Mouse (Mus musculus): ENCODE data around the gene Gpx4. TPM values are rescaled to one million over a fixed set of nuclear protein-coding genes. Genes with fewer than 3 reads are reported as not detected.
A peak's percentile ranks its signal among the peaks of the same experiment; 100 is the strongest.

Gpx4 gene
- polyA plus RNA-seq, 1 experiment = 598 TPM

DNA sequence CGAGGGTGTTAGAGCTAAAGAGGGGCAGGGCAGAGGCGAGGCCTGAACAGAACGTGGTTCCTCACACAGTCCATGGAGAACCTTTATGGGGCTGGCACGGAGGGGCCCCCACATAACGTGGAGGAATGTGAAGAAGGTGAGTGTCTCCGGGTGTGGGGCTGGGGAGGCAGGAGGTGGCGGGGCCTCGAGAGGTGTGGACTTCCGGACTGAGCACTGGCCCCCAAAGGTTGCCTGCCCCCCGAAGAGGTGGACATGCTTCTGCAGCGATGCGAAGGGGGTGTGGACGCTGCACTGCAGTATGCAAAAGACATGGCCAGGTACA, 25.7 kb upstream of the Gpx4 start:
- DNase-seq = peak; percentile 18
- TF ChIP-seq CTCF (IDR thresholded peaks at IDR 0.05; ENCODE audit: borderline replicate concordance, control insufficient read depth, extremely low read depth, insufficient read depth, low read length, poor library complexity) (no peak), POLR2A (IDR thresholded peaks at IDR 0.05; ENCODE audit: control insufficient read depth, extremely low read depth, insufficient read depth, low read length, poor library complexity) (no peak)
- H3K36me3 ChIP-seq (ENCODE audit: control insufficient read depth, insufficient read depth, low read length) = peaks cover 73% of the 10 kb centered on the region
- H3K27ac ChIP-seq (ENCODE audit: control insufficient read depth, insufficient read depth, low read length) = peak overlapping the region; percentile 88
- H3K27me3 ChIP-seq (ENCODE audit: control insufficient read depth, insufficient read depth, low read length) = no peaks in the 10 kb centered on the region
- 79% methylated on average over 13 of the region's 13 CpGs for WGBS
- H3K4me3 ChIP-seq (ENCODE audit: control insufficient read depth, insufficient read depth, low read length) = no peak overlapping the region
- H3K4me1 ChIP-seq (replicated peaks; ENCODE audit: control insufficient read depth, insufficient read depth, low read length) = peaks cover 66% of the 10 kb centered on the region

DNA sequence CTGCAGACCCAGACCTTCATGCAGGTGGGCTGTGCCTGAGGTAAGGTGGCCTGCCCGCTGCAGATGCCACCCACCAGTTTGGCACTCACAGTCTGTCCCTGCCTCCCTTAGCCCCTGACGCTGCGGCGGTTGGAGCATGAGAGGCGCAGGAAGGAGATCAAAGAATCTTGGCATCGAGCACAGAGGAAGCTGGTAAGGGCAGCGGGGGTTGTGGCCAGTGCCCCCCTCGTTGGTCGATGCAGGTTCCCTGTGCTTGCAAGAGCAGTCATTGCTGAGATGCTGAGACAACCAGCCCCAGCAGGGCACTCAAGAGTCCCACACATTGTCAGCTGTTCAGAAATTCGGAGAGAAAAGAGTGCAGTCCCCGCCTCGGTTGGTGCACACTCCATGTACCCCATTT, 24.8 kb upstream of the Gpx4 start:
- peaks cover 65% of the 10 kb centered on the region for H3K4me1 ChIP-seq (replicated peaks; ENCODE audit: control insufficient read depth, insufficient read depth, low read length)
- TF ChIP-seq CTCF (IDR thresholded peaks at IDR 0.05; ENCODE audit: borderline replicate concordance, control insufficient read depth, extremely low read depth, insufficient read depth, low read length, poor library complexity) = no peak
- no peak for TF ChIP-seq POLR2A (IDR thresholded peaks at IDR 0.05; ENCODE audit: control insufficient read depth, extremely low read depth, insufficient read depth, low read length, poor library complexity)
- WGBS = 6% methylated on average over 12 of the region's 12 CpGs
- H3K4me3 ChIP-seq (ENCODE audit: control insufficient read depth, insufficient read depth, low read length) = peak overlapping the region; percentile 5
- peak; percentile 55 for DNase-seq
- H3K36me3 ChIP-seq (ENCODE audit: control insufficient read depth, insufficient read depth, low read length) = peaks cover 81% of the 10 kb centered on the region
- H3K27ac ChIP-seq (ENCODE audit: control insufficient read depth, insufficient read depth, low read length) = peak overlapping the region; percentile 88
- H3K27me3 ChIP-seq (ENCODE audit: control insufficient read depth, insufficient read depth, low read length) = no peaks in the 10 kb centered on the region

DNA sequence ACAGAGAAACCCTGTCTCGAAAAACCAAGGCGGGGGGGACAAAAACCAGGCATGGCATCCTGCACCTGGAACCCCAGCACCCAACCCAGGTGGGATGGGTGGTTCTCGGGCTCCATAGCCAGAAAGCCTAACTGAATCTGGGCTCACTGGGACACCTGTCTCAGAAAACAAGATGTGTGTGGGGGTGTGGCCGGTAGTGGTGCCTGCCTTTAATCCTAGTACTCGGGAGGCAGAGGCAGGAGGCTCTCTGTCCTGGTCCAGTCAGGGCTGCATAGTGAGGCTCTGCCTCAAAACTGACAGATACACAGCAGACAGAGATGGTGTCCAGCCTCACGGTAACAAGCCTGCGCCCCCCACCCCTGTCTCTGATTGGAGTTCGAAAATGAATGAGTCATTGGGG, 24.2 kb upstream of the Gpx4 start:
- Histone ChIP-seq H3K27me3 (ENCODE audit: control insufficient read depth, insufficient read depth, low read length) (no peaks in the 10 kb centered on the region), H3K36me3 (ENCODE audit: control insufficient read depth, insufficient read depth, low read length) (peaks cover 86% of the 10 kb centered on the region), H3K27ac (ENCODE audit: control insufficient read depth, insufficient read depth, low read length) (peak overlapping the region; percentile 88), H3K4me3 (ENCODE audit: control insufficient read depth, insufficient read depth, low read length) (no peak overlapping the region), H3K4me1 (replicated peaks; ENCODE audit: control insufficient read depth, insufficient read depth, low read length) (peaks cover 65% of the 10 kb centered on the region)
- DNase-seq = peak; percentile 37
- 62% methylated on average over 8 of the region's 8 CpGs for WGBS
- TF ChIP-seq CTCF (IDR thresholded peaks at IDR 0.05; ENCODE audit: borderline replicate concordance, control insufficient read depth, extremely low read depth, insufficient read depth, low read length, poor library complexity) = no peak
- no peak for TF ChIP-seq POLR2A (IDR thresholded peaks at IDR 0.05; ENCODE audit: control insufficient read depth, extremely low read depth, insufficient read depth, low read length, poor library complexity)

DNA sequence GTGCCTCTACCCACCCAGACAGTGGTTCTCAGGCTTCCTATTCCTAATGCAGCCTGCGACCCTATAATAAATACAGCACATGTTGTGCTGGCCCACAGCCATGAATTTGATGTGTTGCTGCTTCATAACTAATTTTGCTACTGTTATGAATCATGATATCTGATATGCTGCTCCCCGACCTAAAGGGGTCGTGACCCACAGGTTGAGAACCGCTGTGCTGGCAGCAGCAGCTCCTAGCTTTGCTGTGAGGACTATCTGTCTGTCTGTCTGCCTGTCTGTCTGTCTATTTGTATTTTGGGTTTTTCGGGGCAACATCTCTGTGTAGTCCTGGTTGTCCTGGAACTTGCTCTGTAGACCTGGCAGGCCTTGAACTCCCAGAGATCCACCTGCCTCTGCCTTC, 23.2 kb upstream of the Gpx4 start:
- Histone ChIP-seq H3K4me3 (ENCODE audit: control insufficient read depth, insufficient read depth, low read length) (no peak overlapping the region), H3K4me1 (replicated peaks; ENCODE audit: control insufficient read depth, insufficient read depth, low read length) (peaks cover 65% of the 10 kb centered on the region), H3K27me3 (ENCODE audit: control insufficient read depth, insufficient read depth, low read length) (no peaks in the 10 kb centered on the region), H3K36me3 (ENCODE audit: control insufficient read depth, insufficient read depth, low read length) (peaks cover 91% of the 10 kb centered on the region), H3K27ac (ENCODE audit: control insufficient read depth, insufficient read depth, low read length) (peak overlapping the region; percentile 88)
- DNase-seq = no peak
- WGBS = 53% methylated on average over 5 of the region's 5 CpGs
- no peak for TF ChIP-seq CTCF (IDR thresholded peaks at IDR 0.05; ENCODE audit: borderline replicate concordance, control insufficient read depth, extremely low read depth, insufficient read depth, low read length, poor library complexity)

DNA sequence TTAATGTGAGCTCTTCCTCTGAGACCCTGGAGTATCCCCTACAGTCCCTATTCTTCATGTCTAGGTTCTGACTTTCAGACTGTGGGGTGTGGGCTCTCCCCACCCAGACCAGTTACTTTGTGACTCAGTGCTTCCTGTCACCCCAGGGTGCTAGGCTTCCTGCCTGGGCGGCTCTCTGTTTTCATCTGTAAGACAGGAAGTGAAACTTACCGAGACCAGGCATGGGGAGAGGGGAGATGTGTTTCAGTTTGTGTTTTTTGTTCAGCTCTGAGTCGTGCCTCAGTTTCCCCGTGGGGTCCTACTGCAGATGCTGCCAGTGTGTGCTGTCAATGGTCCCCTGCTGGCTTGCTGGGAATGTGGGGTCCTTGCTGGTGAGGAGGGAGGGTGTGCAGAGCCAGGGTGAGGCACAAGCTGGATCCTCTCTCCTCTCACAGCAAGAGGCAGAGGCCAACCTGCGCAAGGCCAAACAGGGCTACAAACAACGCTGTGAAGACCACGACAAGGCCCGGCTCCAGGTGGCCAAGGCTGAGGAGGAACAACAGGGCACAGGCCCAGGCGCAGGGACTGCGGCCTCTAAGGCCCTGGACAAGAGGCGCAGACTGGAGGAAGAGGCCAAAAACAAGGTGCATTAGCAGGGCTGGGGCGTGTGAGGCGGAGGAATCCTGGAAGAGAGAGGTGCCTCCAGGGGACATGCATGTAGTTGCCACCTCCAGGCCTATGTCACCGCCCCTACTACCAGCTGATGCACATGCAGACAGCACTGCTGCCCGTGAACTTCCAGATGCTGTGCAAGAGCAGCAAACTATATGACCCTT, 22.5 kb upstream of the Gpx4 start:
- Histone ChIP-seq H3K4me3 (ENCODE audit: control insufficient read depth, insufficient read depth, low read length) (peak overlapping the region; percentile 42), H3K27me3 (ENCODE audit: control insufficient read depth, insufficient read depth, low read length) (no peaks in the 10 kb centered on the region), H3K27ac (ENCODE audit: control insufficient read depth, insufficient read depth, low read length) (peak overlapping the region; percentile 88), H3K36me3 (ENCODE audit: control insufficient read depth, insufficient read depth, low read length) (peaks cover 91% of the 10 kb centered on the region), H3K4me1 (replicated peaks; ENCODE audit: control insufficient read depth, insufficient read depth, low read length) (peaks cover 59% of the 10 kb centered on the region)
- TF ChIP-seq CTCF (IDR thresholded peaks at IDR 0.05; ENCODE audit: borderline replicate concordance, control insufficient read depth, extremely low read depth, insufficient read depth, low read length, poor library complexity) (no peak), POLR2A (IDR thresholded peaks at IDR 0.05; ENCODE audit: control insufficient read depth, extremely low read depth, insufficient read depth, low read length, poor library complexity) (no peak)
- 48% methylated on average over 15 of the region's 15 CpGs for WGBS
- DNase-seq = peak; percentile 83

DNA sequence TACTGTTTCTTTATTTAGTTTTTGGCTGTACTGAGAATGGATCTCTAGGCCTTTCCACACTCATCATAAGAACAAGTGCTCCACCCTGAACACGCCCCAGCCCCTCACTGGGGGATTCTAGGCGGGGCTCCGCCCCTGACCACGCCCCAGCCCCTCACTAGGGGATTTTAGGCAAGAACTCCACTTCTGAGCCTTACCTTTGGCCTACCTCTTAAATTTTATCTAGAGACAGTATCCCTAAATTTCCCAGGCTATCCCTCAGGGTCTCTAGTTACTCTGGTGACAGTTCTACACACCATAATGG, 22.0 kb upstream of the Gpx4 start:
- peaks cover 54% of the 10 kb centered on the region for H3K4me1 ChIP-seq (replicated peaks; ENCODE audit: control insufficient read depth, insufficient read depth, low read length)
- H3K27me3 ChIP-seq (ENCODE audit: control insufficient read depth, insufficient read depth, low read length) = no peaks in the 10 kb centered on the region
- no peak overlapping the region for H3K4me3 ChIP-seq (ENCODE audit: control insufficient read depth, insufficient read depth, low read length)
- DNase-seq = peak; percentile 29
- TF ChIP-seq POLR2A (IDR thresholded peaks at IDR 0.05; ENCODE audit: control insufficient read depth, extremely low read depth, insufficient read depth, low read length, poor library complexity) (no peak), CTCF (IDR thresholded peaks at IDR 0.05; ENCODE audit: borderline replicate concordance, control insufficient read depth, extremely low read depth, insufficient read depth, low read length, poor library complexity) (no peak)
- H3K36me3 ChIP-seq (ENCODE audit: control insufficient read depth, insufficient read depth, low read length) = peaks cover 90% of the 10 kb centered on the region
- WGBS = 78% methylated on average over 4 of the region's 4 CpGs
- peak overlapping the region; percentile 88 for H3K27ac ChIP-seq (ENCODE audit: control insufficient read depth, insufficient read depth, low read length)

DNA sequence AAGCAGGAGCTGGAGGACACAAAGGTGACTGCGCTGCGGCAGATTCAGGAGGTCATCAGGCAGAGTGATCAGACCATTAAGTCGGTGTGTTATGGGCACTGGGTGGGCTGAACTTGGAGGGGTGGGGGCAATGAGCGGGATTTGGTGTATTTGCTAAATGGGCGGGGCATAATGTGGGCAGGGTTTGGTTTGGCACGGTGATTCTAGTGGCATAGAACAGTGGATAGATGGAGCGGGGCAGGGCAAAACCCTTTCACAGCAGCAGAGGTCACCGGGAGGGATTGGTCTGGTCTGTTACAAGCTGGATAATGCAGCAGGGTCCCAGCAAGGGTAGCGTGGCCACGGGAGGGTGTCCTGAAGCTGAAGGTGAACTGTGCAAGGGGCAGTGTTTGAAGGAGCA, 21.5 kb upstream of the Gpx4 start:
- DNase-seq = no peak
- Histone ChIP-seq H3K36me3 (ENCODE audit: control insufficient read depth, insufficient read depth, low read length) (peaks cover 90% of the 10 kb centered on the region), H3K4me3 (ENCODE audit: control insufficient read depth, insufficient read depth, low read length) (no peak overlapping the region), H3K27ac (ENCODE audit: control insufficient read depth, insufficient read depth, low read length) (no peak overlapping the region), H3K27me3 (ENCODE audit: control insufficient read depth, insufficient read depth, low read length) (no peaks in the 10 kb centered on the region), H3K4me1 (replicated peaks; ENCODE audit: control insufficient read depth, insufficient read depth, low read length) (peaks cover 49% of the 10 kb centered on the region)
- 90% methylated on average over 10 of the region's 10 CpGs for WGBS
- TF ChIP-seq POLR2A (IDR thresholded peaks at IDR 0.05; ENCODE audit: control insufficient read depth, extremely low read depth, insufficient read depth, low read length, poor library complexity) (no peak), CTCF (IDR thresholded peaks at IDR 0.05; ENCODE audit: borderline replicate concordance, control insufficient read depth, extremely low read depth, insufficient read depth, low read length, poor library complexity) (no peak)
